Mouse (Mus musculus) hindlimb bud, embryonic 11.5 days (tissue): ENCODE measurements around the gene Gm43638.
"Not testable (repeated sequence)": the region's sequence is repeated elsewhere in the genome, so short reads cannot be mapped to it uniquely, and the experiment has no call there.

ENCODE experiments used
- DNase-seq: peaks from one replicate; pipeline ENCODE4 v3.0.0-alpha.2; 2012; ENCODE audit warnings: low read depth, low spot score; ENCODE audit errors: extremely low spot score

Gene Gm43638

DNA sequence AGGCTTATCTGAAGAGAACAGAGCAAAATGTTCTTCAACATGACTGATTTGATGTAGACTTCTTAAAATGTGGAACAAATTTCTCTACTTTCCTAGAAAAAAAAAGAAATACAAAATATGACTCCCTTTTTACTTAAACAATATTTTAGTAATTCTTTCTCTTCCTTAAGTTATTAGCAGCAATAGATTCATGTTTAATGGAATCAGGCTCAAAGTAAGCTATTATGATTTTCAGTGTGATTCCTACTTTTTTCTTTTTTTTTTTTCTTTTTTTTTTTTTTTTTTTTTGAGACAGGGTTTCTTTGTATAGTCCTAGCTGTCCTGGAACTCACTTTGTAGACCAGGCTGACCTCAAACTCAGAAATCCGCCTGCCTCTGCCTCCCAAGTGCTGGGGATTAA, at the start of gene Gm43638:
TSS of gene Gm43638 (minus strand) at position 101 of the 400 bp plus-strand sequence.
- DNase-seq: not testable (repeated sequence)

DNA sequence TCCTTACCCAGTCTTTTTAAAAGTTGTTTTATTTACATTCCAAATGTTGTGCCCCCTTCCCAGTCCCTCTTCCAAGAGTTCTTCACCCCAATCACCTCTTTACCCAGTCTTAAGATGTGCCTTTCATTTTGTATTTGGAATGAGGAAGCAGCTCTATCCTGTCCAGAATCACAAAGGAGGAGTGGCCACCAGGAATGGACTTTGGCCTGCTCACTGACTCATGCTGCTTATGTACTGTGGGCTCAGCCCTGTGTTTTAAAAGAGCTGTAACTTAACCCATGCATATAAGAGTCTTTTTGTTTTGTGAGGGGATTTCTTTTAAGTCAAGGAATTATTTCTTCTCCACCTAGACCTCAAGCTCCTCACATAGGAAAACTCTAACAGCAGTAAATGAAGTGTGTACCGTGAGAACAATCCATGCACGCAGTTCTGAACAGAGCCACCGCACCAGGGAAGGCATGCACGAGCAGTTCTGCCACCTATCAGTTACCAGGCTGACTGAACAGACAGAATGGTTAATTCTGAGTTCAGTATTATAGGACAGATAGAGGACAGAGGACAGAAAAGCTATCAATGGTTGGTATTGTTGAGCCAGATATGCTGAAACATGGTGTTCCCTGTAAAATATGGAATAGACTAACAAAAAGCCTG, 49.5 kb upstream of the Gm43638 start:
- no peak for DNase-seq

DNA sequence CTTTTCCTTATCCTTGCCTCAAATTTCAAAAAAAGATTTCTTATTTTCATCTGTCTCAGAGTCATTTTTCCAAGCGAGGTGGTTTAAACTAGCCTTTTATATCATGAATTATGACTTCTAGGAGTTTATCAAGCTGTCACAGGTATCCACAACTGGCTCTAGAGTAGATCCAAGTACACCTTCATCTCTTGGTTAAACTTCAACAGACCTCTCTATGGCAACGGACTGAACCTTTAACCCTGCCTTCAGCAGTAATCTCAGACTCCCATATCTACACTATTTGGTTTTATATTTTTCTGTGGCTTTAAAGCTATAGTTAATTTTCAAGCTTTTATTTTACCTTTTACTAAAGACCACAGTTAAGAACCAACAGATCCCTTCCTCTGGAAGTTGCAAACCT, 45.7 kb upstream of the Gm43638 start:
- no peak for DNase-seq

DNA sequence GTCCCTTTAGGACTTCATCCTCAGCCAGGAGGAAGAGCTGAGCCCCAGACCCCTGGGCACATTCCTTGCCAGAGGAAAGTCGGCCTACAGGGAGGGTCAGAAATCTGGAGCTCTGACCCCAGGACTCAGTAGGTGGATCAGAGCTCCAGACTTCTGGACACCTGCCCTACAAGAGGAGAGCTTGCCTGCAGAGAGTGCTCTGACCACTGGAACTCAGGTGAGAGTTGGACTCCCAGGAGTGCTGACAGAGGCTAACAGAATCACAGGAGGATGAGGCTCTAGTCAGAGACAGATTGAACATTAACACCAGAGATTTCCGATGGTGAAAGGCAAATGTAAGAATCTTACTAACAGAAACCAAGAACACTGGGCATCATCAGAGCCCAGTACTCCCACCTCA, 37.0 kb upstream of the Gm43638 start:
- not testable (repeated sequence) for DNase-seq

DNA sequence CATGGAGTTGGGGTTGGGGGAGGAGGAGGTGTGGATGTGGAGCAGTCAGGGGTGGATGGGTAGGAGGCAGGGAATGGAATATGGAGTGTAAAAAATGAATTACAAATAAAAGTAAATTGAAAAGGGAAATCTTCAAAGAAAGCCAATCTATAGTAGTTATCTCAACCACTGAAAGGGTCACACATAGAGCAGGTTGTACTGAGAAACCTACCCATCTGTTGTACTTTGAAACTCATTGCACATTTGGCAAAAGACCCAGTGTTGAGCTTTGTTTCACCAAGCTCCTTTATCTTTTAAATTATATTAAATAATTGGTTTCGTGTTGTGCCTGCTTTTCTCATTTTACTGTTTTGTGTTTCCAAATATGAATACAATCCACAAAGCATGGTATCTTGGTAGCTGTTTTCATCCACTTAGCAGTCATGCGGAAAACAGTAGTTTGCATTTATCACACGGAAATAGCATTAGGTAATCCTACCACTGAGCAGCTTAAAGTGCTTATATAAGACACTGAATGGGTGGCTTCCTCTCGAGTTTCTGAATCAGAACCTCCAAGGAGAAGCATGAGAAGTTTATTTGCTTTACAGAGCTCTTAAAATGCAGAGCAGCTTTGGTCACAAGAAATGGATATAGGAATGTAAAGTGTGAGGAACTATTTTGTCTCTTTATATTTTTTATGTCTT, 19.3 kb upstream of the Gm43638 start:
- DNase-seq: no peak

DNA sequence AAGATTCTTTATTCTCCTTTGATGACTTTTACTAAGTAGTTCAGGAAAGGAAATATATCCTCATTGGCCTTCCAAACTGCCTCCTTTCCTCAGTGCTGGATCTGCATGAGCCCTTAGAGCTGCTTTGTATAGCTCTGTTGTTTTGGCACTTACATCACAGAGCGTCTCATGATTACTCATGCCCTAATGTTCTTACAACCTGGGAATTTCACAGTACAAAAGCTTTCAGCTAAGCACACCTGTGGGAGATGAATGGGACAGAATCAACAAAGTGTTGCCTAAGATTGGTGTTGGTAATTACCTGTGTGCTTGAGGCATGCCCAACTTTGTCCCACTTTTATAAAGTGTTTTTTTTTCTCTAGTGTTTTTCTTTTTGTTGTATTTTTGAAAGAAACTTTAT, 16.1 kb upstream of the Gm43638 start:
- DNase-seq: no peak

DNA sequence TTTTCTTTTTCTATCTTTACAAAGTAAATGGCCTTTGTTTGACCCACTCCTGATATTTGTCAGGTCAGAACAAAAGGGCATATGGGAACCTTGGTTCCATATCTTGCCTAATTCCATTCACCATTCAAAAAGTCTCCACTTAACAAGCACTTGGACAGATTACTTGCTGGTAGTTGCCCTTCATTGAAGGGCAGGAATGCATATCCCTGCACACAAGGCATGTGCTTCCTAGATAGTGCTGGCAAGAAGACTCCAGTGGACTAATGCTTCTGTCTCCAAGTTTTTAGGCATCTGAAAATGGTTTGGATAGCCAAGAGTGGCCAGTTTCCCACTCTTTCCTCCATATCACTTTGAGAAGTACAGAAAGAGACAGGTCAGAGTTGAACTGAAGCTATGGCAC, 12.7 kb upstream of the Gm43638 start:
- DNase-seq: no peak

DNA sequence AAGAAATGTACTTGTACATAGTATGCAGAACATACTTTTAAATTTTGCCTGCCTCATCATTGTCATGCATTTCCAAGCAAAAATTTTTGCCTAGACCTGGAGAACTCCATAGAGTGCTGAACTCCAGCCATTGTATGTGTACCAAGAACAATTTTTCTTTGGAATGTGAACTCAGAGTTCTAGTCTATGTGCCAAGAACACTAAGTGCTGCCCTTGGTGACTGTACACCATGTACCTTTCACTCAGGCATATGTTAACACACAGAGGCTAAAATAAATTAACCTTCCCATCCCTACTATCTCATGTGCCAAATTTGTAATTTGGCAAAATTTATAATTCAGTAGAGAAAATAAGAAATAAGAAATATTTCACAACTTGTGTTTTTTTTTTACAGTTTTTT, 12.3 kb upstream of the Gm43638 start:
- no peak for DNase-seq

DNA sequence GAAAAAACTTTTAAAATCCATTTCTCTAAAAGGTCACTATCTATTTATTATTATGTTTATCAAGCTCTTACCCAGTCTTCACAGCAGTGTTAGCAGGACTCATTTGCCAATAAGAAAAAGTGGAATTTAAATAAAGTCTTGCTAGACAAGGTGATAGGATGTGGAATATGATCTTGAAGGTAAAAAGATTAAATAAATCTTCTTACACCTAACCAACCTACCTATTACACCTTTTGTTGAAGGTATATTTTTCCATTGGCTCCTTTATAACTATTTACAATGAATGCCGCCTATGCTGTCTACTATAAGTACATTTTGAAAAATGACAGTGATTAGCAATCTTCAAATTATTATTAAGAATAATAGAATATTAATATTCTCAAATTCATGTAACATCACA, 4.2 kb upstream of the Gm43638 start, which contains the start of gene Ugt2a1:
TSS of gene Ugt2a1 (minus strand) at position 101 of the 400 bp plus-strand sequence.
- no peak for DNase-seq

DNA sequence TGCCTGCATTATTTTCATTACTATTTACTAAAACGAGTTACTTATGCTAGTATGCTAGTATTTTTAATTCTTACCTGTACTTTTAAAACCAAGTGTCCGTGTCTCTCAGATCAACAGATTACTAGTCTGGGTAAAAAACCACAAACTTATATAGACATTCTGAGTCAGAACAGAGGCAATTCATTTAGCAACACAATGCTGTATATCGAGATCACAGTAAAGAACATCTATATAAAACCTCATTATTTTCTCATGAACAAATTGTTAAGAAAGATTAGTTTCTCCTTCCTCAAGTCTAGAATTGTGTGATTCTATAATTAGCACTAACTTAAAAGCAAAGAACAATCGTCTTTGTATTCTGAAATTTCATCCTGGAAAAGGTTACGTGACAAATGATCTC, 4.4 kb downstream of the Gm43638 start, which contains the start of gene Ugt2a2:
TSS of gene Ugt2a2 (minus strand) at position 101 of the 400 bp plus-strand sequence.
- DNase-seq: no peak

DNA sequence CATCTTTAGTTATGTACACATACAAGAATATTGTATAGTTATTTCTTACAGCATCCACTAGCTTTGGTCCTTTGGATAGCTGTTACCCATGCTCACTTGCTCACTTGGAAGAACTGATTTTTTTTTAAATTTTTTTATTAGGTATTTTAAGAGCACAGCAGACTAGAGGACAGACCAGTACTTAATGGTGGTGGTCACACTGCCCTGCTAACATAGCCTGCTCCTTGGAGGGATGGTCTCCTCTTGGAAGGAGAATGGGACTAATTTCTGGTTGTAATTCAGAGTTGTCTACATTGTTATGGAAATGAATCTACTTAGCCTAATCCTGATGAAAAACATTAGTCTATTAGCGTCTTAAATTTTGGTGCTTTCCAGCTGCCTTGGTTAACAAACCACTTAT, 27.8 kb downstream of the Gm43638 start:
- DNase-seq: no peak

DNA sequence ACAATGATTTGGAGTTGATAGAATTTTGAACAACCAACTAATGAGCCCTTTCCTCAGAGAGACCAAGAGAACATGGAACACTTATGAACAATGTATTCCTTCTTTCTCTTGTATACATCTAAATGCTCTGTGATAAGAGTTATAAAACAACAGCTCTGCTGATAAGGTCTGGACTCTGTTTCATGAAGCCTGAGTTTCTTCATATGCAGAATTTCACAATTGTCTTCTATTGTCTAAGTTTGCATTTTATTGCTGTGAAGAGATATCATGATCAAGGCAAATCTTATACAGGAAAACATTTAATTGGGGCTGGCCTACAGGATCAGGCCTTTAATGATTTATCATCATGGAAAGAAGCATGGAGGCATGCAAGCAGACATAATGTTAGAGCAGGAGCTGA, 28.9 kb downstream of the Gm43638 start:
- DNase-seq: no peak

DNA sequence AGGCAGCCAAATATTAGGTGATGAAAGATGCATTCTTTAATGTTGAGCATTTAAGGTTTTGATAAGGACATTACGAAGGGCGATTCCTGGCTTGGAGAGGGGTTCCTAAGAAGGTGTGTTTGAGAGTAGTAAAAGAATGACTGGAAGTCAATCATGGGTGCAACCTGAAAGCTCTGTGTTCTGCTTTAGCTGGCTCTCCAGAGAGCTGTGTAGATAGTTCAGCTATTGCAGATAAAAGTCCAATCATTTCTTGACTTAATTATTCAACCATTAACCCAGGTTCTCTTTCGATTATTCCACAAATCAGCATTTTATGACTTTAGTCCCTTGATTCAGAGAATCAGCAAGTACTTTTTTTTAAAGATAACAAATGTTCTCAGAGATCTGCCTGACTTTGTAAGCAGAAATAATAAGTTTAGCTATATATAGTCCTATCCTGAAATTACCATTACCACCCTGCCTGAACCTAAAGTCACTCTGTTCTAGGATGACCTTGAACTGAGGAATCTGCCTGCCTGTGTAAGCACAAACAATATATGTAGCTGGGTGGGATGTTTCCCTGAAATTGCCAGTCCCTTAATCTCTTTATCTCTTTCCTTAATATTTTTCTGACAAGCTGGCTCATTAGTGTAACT, 30.3 kb downstream of the Gm43638 start:
- no peak for DNase-seq

DNA sequence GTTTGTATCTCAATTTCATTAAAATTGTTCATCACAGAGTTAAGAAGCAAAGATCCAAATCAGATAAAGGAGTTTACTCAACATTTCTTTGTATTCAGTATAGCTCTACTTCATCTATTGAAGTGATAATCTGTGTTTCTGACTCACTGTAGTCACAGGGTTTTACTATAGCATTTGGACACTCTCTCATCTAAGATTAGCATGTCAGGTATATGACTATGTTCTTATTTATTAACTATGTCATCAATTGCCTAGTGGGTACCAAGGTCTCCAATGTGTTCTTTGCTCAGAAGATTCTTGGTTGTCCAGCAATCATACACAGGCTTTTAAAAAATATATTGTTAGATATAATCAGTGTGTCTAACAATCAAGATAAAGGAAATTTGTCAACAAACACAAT, 31.1 kb downstream of the Gm43638 start:
- DNase-seq: no peak

DNA sequence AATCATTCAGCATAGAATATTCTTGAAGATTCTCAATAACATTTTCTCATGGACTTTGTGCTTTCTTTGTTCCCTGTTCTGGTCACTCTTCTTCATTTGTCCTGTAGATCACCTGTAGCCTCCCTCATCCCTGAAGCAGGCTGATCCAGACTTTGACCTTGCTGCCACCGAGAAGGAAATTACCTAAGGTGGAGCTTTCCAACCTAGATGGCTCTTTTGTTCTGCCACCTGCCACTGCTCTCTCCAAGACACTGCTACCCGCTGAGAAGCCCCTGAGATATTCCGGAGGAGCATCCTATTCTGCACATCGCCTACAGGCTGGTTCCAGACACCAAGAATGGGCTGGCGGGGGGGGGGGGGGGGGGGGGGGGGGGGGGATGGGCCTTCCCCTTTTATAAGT, 34.1 kb downstream of the Gm43638 start:
- DNase-seq: not testable (repeated sequence)

DNA sequence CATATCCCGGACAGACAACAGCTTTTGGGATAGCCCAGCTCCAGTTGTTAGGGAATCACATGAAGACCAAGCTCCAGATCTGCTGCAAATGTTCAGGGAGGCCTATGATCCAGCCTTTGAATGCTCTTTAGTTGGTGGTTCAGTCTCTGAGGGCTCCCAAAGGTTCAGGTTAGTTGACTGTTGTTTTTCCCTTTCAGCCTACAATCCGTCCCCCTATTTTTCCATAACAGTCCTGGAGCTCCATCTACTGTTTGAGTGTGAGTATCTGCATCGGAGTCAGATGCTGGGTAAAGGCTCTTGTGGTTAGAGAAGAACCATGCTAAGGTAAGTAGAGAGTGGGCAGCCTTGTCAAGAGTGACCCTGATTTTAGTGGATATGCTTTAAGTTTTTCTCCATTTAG, 50.3 kb downstream of the Gm43638 start:
- DNase-seq: no peak

DNA sequence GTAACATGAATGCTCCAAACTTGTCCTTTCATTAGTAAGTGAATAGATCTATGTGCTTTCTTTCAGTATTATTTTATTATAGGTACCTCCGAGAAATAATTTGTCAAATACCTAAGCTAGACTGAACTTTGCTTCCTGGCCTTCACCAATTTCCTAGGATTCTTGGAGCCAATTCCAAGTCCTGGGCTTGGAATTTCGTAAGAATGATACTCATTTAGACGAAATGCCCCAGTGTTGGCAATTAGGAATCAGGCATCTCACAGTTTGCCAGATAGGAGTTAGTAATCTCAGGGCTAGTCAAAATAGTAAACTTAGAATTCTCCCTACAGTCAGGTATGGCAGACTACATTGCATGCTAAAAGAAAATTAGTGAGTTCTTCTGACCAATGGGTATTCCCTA, 60.9 kb downstream of the Gm43638 start:
- no peak for DNase-seq

DNA sequence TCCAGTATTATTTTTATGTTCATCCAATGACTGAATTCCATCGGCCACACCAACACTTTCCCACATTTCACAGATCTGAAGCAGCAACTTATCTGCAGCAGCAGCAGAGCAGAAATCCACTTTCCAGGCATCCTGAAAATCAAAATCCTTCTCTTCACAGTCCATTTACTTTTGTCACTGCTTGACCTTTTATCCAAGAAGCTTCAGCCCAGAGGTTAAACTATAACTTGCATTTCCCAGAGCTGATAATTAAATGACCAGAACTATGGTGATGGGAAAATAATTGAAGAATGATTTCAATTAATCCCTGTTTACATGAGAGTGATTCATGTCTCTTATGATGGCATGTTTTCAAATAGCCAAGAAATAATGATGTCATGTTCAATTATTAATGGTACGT, 62.6 kb downstream of the Gm43638 start, which contains the start of gene Ugt2b38:
TSS of gene Ugt2b38 (minus strand) at position 163 of the 400 bp plus-strand sequence.
- not testable (repeated sequence) for DNase-seq
